Mouse (Mus musculus): ENCODE results near the gene Hist1h2ad.
"Not testable (repeated sequence)": the region's sequence is repeated elsewhere in the genome, so short reads cannot be mapped to it uniquely, and the experiment has no call there.

The Hist1h2ad gene

GRCm38 (mm10) chr13:23541497-23541896, 32.7 kb upstream of the Hist1h2ad start:
- DNase-seq (ENCODE audit: low read depth) = no peak

GRCm38 (mm10) chr13:23542225-23542980, 31.8 kb upstream of the Hist1h2ad start:
- DNase-seq (ENCODE audit: low read depth) = not testable (repeated sequence)

- peak; percentile 91 for DNase-seq (ENCODE audit: low read depth)
Measured at GRCm38 (mm10) chr13:23542999-23543607, 31.1 kb upstream of the Hist1h2ad start, which contains the start of gene Hist1h2bh. Gene Hist1h2bh, minus strand, starts transcription at chr13:23543392.

- DNase-seq (ENCODE audit: low read depth) = peak; percentile 93
Measured at GRCm38 (mm10) chr13:23543965-23544786, 30.0 kb upstream of the Hist1h2ad start, which contains the start of gene Hist1h3f. Gene Hist1h3f, plus strand, starts transcription at chr13:23544052.

GRCm38 (mm10) chr13:23544787-23545120, 29.4 kb upstream of the Hist1h2ad start:
- DNase-seq (ENCODE audit: low read depth) = not testable (repeated sequence)

GRCm38 (mm10) chr13:23546694-23547093, 27.5 kb upstream of the Hist1h2ad start:
- DNase-seq (ENCODE audit: low read depth) = no peak

- no peak for DNase-seq (ENCODE audit: low read depth)
Measured at GRCm38 (mm10) chr13:23550761-23551145, 23.4 kb upstream of the Hist1h2ad start.

- DNase-seq (ENCODE audit: low read depth) = peak; percentile 87
Measured at GRCm38 (mm10) chr13:23551146-23551834, 22.9 kb upstream of the Hist1h2ad start, which contains the start of gene Hist1h4f. Gene Hist1h4f, minus strand, starts transcription at chr13:23551648.

GRCm38 (mm10) chr13:23551931-23552914, 22.0 kb upstream of the Hist1h2ad start:
- DNase-seq (ENCODE audit: low read depth) = no peak

- DNase-seq (ENCODE audit: low read depth) = no peak
Measured at GRCm38 (mm10) chr13:23552962-23553361, 21.2 kb upstream of the Hist1h2ad start, which contains the start of gene Hist1h1d. Gene Hist1h1d, plus strand, starts transcription at chr13:23553262.

- no peak for DNase-seq (ENCODE audit: low read depth)
Measured at GRCm38 (mm10) chr13:23554393-23554792, 19.8 kb upstream of the Hist1h2ad start.

GRCm38 (mm10) chr13:23554925-23555838, 19.0 kb upstream of the Hist1h2ad start:
- no peak for DNase-seq (ENCODE audit: low read depth)

GRCm38 (mm10) chr13:23555839-23556416, 18.3 kb upstream of the Hist1h2ad start:
- DNase-seq (ENCODE audit: low read depth) = no peak

- DNase-seq (ENCODE audit: low read depth) = no peak
Measured at GRCm38 (mm10) chr13:23556906-23557305, 17.3 kb upstream of the Hist1h2ad start.

- not testable (repeated sequence) for DNase-seq (ENCODE audit: low read depth)
Measured at GRCm38 (mm10) chr13:23560699-23561098, 13.5 kb upstream of the Hist1h2ad start.

- not testable (repeated sequence) for DNase-seq (ENCODE audit: low read depth)
Measured at GRCm38 (mm10) chr13:23561531-23561882, 12.7 kb upstream of the Hist1h2ad start.

- peak; percentile 94 for DNase-seq (ENCODE audit: low read depth)
Measured at GRCm38 (mm10) chr13:23561883-23562659, 12.1 kb upstream of the Hist1h2ad start, which contains the start of gene Hist1h3e. Gene Hist1h3e, minus strand, starts transcription at chr13:23562369.
